Mouse (Mus musculus): ENCODE results near the gene Phf21a. TPM values are rescaled to one million over a fixed set of nuclear protein-coding genes. Genes with fewer than 3 reads are reported as not detected.

Phf21a gene
- polyA plus RNA-seq, 1 experiment, result 36.8 TPM

DNA sequence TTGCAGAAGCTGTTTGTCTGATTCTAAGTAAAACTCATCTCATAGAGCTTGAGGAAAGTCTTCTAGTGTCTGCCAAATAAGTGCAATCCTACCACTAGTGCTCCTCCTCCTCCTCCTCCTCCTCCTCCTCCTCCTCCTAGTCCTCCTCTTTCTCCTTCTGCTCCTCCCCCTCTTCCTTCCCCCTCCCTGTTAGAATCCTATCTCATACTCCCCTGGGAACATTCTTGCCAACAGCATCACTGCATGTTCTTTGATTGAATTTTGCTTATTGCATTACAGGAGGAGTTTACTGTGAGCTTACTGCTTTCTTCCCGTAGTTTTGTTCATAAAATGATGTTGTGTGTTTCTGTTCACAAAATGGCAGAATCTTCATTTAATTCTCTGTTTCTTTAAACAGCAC lies 221.1 kb downstream of the Phf21a start:
- Histone ChIP-seq H3K4me3 (ENCODE audit: insufficient read depth, low read depth, low read length) (no peak overlapping the region), H3K4me1 (ENCODE audit: control insufficient read depth, insufficient read depth, low read length) (peaks cover 3% of the 10 kb centered on the region; the same call in 1 of the 2 replicates), H3K36me3 (ENCODE audit: control insufficient read depth, insufficient read depth, low read length) (no peaks in the 10 kb centered on the region), H3K27me3 (replicated peaks; ENCODE audit: control insufficient read depth, insufficient read depth, low read length) (no peaks in the 10 kb centered on the region), H3K27ac (ENCODE audit: insufficient read depth, low read depth, low read length) (no peak overlapping the region)
- no peak for DNase-seq
- no peak for TF ChIP-seq CTCF (conservative IDR thresholded peaks at IDR 0.05; ENCODE audit: insufficient read depth, insufficient read length, low read depth, low read length)
- TF ChIP-seq POLR2A (IDR thresholded peaks at IDR 0.05; ENCODE audit: low read depth, low read length), result no peak
- 73% methylated on average over 1 of the region's 1 CpGs for WGBS

DNA sequence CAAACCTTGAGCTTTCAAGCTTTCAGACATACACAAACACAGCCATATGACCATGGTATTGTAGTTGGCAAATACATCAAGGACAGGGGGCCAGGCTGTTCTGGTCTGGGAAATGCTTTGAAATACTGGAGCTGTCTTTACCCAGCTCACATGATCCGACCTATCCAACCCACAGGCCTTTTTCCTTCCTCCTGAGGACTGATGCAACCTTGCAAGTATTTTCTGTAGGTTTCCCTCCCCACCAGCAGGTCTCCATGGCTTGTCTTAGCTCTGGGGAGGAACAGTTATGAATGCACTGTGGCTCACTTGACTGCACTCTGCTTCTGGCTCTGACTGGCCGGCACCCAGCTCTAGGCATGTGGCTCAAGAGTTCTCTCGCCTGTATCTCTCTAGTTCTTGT lies 223.7 kb downstream of the Phf21a start:
- H3K36me3 ChIP-seq (ENCODE audit: control insufficient read depth, insufficient read depth, low read length), result no peaks in the 10 kb centered on the region; the same call in 1 of the 2 replicates
- 60% methylated on average over 3 of the region's 3 CpGs for WGBS
- H3K27ac ChIP-seq (ENCODE audit: insufficient read depth, low read depth, low read length), result no peak overlapping the region
- H3K4me1 ChIP-seq (ENCODE audit: control insufficient read depth, insufficient read depth, low read length), result peaks cover 3% of the 10 kb centered on the region; the same call in 1 of the 2 replicates
- TF ChIP-seq POLR2A (IDR thresholded peaks at IDR 0.05; ENCODE audit: low read depth, low read length) (no peak), CTCF (conservative IDR thresholded peaks at IDR 0.05; ENCODE audit: insufficient read depth, insufficient read length, low read depth, low read length) (no peak)
- no peaks in the 10 kb centered on the region for H3K27me3 ChIP-seq (replicated peaks; ENCODE audit: control insufficient read depth, insufficient read depth, low read length)
- H3K4me3 ChIP-seq (ENCODE audit: insufficient read depth, low read depth, low read length), result no peak overlapping the region
- DNase-seq, result no peak

DNA sequence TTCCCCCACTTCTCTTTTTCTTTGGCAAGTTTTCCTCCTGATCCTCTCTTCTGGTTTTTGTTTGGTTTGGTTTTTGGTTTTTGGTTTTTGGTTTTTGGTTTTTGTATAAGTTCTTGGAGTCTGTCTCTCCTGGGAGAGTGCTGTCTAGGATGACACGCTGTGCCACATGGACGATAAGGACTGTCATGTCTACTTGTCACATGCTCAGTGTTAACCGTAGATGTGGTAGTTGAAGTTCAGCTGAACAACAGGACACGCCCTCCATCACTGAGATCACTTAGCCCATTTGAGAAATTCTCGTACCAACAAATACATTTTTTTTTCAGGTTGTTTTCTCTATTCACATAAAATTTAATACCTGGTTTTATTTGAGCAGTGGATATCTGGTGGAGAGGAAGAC lies 224.3 kb downstream of the Phf21a start:
- Histone ChIP-seq H3K27ac (ENCODE audit: insufficient read depth, low read depth, low read length) (no peak overlapping the region), H3K4me1 (ENCODE audit: control insufficient read depth, insufficient read depth, low read length) (no peaks in the 10 kb centered on the region), H3K27me3 (replicated peaks; ENCODE audit: control insufficient read depth, insufficient read depth, low read length) (no peaks in the 10 kb centered on the region), H3K36me3 (ENCODE audit: control insufficient read depth, insufficient read depth, low read length) (no peaks in the 10 kb centered on the region; the same call in 1 of the 2 replicates), H3K4me3 (ENCODE audit: insufficient read depth, low read depth, low read length) (no peak overlapping the region)
- TF ChIP-seq CTCF (conservative IDR thresholded peaks at IDR 0.05; ENCODE audit: insufficient read depth, insufficient read length, low read depth, low read length) (no peak), POLR2A (IDR thresholded peaks at IDR 0.05; ENCODE audit: low read depth, low read length) (no peak)
- no peak for DNase-seq
- 93% methylated on average over 5 of the region's 5 CpGs for WGBS

DNA sequence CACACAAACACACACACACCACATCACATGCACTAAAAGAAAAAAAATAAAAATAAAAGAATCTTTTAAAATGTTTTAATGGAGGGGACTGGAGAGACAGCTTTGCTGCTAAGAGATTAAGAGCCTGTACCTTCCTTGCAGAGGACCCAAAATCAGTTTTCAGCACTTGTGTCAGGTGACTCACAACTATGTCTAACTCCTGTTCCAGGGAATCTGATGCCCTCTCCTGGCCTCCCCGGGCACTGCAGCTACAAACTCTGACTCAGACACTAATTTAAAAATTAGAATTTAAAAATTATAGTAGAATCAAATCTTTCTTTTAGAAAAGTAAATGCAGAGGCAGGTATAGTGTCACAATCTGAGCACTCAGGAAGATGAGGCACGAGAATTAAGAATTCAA lies 229.8 kb downstream of the Phf21a start:
- no peak overlapping the region for H3K4me3 ChIP-seq (ENCODE audit: insufficient read depth, low read depth, low read length)
- H3K27ac ChIP-seq (ENCODE audit: insufficient read depth, low read depth, low read length), result no peak overlapping the region
- 94% methylated on average over 2 of the region's 2 CpGs for WGBS
- no peaks in the 10 kb centered on the region; the same call in 1 of the 2 replicates for H3K36me3 ChIP-seq (ENCODE audit: control insufficient read depth, insufficient read depth, low read length)
- DNase-seq, result peak; percentile 33
- no peaks in the 10 kb centered on the region for H3K27me3 ChIP-seq (replicated peaks; ENCODE audit: control insufficient read depth, insufficient read depth, low read length)
- no peaks in the 10 kb centered on the region for H3K4me1 ChIP-seq (ENCODE audit: control insufficient read depth, insufficient read depth, low read length)
- TF ChIP-seq CTCF (conservative IDR thresholded peaks at IDR 0.05; ENCODE audit: insufficient read depth, insufficient read length, low read depth, low read length) (peak; percentile 50), POLR2A (IDR thresholded peaks at IDR 0.05; ENCODE audit: low read depth, low read length) (no peak)

DNA sequence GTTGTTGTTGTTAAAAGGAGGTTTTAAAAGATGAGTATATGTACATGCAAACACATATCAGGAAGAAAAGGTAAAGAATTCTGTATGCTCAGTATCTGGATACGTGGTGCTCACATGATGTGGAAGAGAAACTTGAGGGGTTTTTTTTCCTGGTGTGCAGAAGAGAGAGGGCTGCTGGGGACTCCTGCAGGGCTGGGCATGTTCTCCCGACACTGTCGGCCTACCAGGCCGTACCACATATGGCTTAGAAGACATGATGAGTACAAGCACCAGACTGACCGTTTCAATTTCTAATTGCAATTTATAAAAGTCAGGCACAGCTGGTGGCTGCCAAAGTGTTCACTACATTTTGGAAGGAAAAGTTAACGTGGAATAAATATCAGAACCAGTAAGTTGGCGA lies 232.8 kb downstream of the Phf21a start:
- 90% methylated on average over 7 of the region's 7 CpGs for WGBS
- no peaks in the 10 kb centered on the region; the same call in 1 of the 2 replicates for H3K36me3 ChIP-seq (ENCODE audit: control insufficient read depth, insufficient read depth, low read length)
- H3K4me3 ChIP-seq (ENCODE audit: insufficient read depth, low read depth, low read length), result no peak overlapping the region
- no peaks in the 10 kb centered on the region for H3K4me1 ChIP-seq (ENCODE audit: control insufficient read depth, insufficient read depth, low read length)
- TF ChIP-seq POLR2A (IDR thresholded peaks at IDR 0.05; ENCODE audit: low read depth, low read length) (no peak), CTCF (conservative IDR thresholded peaks at IDR 0.05; ENCODE audit: insufficient read depth, insufficient read length, low read depth, low read length) (no peak)
- DNase-seq, result no peak
- H3K27me3 ChIP-seq (replicated peaks; ENCODE audit: control insufficient read depth, insufficient read depth, low read length), result no peaks in the 10 kb centered on the region
- no peak overlapping the region for H3K27ac ChIP-seq (ENCODE audit: insufficient read depth, low read depth, low read length)

DNA sequence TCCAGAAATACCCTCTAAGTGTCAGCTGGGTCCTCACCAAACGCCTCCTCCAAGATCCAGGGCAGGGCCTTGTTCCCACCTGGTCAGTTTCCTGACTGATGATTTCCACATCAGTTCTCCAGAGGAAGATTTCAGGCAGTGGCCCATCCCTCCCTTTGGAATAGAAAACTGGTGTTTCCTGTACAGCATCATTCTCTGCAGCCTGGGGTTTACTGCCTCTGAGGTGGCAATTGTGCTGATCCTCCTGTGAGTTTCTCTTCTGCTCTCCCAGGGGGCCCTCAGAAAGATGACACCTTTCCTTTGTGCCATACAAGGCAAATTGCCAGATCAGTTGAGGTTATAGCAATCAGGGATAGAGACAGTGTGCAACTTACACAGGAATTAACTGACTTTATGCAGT lies 233.3 kb downstream of the Phf21a start:
- TF ChIP-seq CTCF (conservative IDR thresholded peaks at IDR 0.05; ENCODE audit: insufficient read depth, insufficient read length, low read depth, low read length) (no peak), POLR2A (IDR thresholded peaks at IDR 0.05; ENCODE audit: low read depth, low read length) (no peak)
- H3K27ac ChIP-seq (ENCODE audit: insufficient read depth, low read depth, low read length), result no peak overlapping the region
- no peaks in the 10 kb centered on the region for H3K4me1 ChIP-seq (ENCODE audit: control insufficient read depth, insufficient read depth, low read length)
- no peak for DNase-seq
- H3K36me3 ChIP-seq (ENCODE audit: control insufficient read depth, insufficient read depth, low read length), result no peaks in the 10 kb centered on the region; the same call in 1 of the 2 replicates
- no peaks in the 10 kb centered on the region for H3K27me3 ChIP-seq (replicated peaks; ENCODE audit: control insufficient read depth, insufficient read depth, low read length)
- 71% methylated on average over 1 of the region's 1 CpGs for WGBS
- no peak overlapping the region for H3K4me3 ChIP-seq (ENCODE audit: insufficient read depth, low read depth, low read length)

DNA sequence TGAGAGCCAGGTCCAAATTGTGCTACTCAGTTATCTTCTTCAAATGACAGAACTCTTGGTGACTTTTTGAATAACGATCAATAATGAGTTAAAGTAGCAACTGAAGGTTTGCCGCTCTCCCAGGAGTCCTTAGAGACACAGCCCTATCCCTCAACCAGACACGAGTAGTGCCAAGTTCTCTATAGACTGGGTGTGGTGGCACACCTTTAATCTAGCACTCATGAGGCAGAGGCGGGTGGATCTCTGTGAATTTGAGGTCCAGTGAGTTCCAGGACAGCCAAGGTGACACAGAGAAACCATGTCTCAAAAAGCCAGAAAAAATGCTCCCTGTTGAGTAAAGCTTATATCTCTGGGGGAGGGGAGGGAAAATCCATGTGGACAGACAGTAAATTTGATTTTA lies 234.7 kb downstream of the Phf21a start:
- Histone ChIP-seq H3K4me3 (ENCODE audit: insufficient read depth, low read depth, low read length) (no peak overlapping the region), H3K36me3 (ENCODE audit: control insufficient read depth, insufficient read depth, low read length) (no peaks in the 10 kb centered on the region; the same call in 1 of the 2 replicates), H3K27me3 (replicated peaks; ENCODE audit: control insufficient read depth, insufficient read depth, low read length) (no peaks in the 10 kb centered on the region), H3K4me1 (ENCODE audit: control insufficient read depth, insufficient read depth, low read length) (no peaks in the 10 kb centered on the region), H3K27ac (ENCODE audit: insufficient read depth, low read depth, low read length) (no peak overlapping the region)
- WGBS, result 93% methylated on average over 4 of the region's 4 CpGs
- TF ChIP-seq POLR2A (IDR thresholded peaks at IDR 0.05; ENCODE audit: low read depth, low read length), result no peak
- no peak for TF ChIP-seq CTCF (conservative IDR thresholded peaks at IDR 0.05; ENCODE audit: insufficient read depth, insufficient read length, low read depth, low read length)
- DNase-seq, result no peak

All from kidney, adult 2 months (tissue).